Mouse (Mus musculus) lung, postnatal 0 days (tissue): ENCODE data around the gene Hlcs.

Source experiments
- CTCF ChIP-seq: IDR thresholded peaks from 2 replicates; pipeline ENCODE4 v1.5.1; 2016; ENCODE audit warnings: antibody characterized with exemption, mild to moderate bottlenecking
- EP300 ChIP-seq: IDR thresholded peaks from 2 replicates; pipeline ENCODE4 v1.6.1; 2016; ENCODE audit warnings: antibody characterized with exemption, mild to moderate bottlenecking, control low read depth

GRCm38 (mm10) chr16:94164978-94165377 is 148.4 kb downstream of the Hlcs start:
- TF ChIP-seq CTCF (no peak), EP300 (no peak)
